Mouse (Mus musculus) limb, embryonic 13.5 days (tissue): ENCODE results near the gene Olfr272. TPM values are rescaled to one million over a fixed set of nuclear protein-coding genes. Genes with fewer than 3 reads are reported as not detected.

Experiments
- polyA plus RNA-seq: library from polyadenylated mRNA; unstranded; fragments of >200 nt; fragmentation: Nextera tagmentation; extraction: Ambion mirVana; gene quantifications from 2 replicates; pipeline ENCODE4 v1.2.1, GENCODE M21; 2015

The Olfr272 gene
- polyA plus RNA-seq, 1 experiment from 2014 or later, result not detected

Other genes starting within 250 kb of the Olfr272 start
- gene Olfr275, start 104.6 kb downstream of the Olfr272 start, polyA plus RNA-seq, result not detected in 2 replicates
- not detected in 2 replicates for gene Olfr273, start 59.9 kb downstream of the Olfr272 start, polyA plus RNA-seq
- not detected in 2 replicates for gene Olfr270, start 45.4 kb upstream of the Olfr272 start, polyA plus RNA-seq
- gene Nipsnap3a, start 70.1 kb upstream of the Olfr272 start, polyA plus RNA-seq, result not detected in 2 replicates
- gene Nipsnap3b, start 92.7 kb upstream of the Olfr272 start, polyA plus RNA-seq, result 55.9 and 56.4 TPM in 2 replicates
- 7.3 and 7.8 TPM in 2 replicates for gene Abca1, start 240.7 kb upstream of the Olfr272 start, polyA plus RNA-seq